Mouse (Mus musculus): ENCODE measurements around the gene Gsx2. TPM values are rescaled to one million over a fixed set of nuclear protein-coding genes. Genes with fewer than 3 reads are reported as not detected.

Gsx2 gene
- polyA plus RNA-seq (2012) = not detected in 2 replicates

GRCm38 (mm10) chr5:75075383-75075941 is at the start of gene Gsx2:
Gene Gsx2, plus strand, starts transcription at chr5:75075601.
- no peaks in the 10 kb centered on the region for H3K36me3 ChIP-seq (ENCODE audit: control insufficient read depth)
- TF ChIP-seq GATA1 (IDR thresholded peaks at IDR 0.05; ENCODE audit: low read length) (no peak), TAL1 (IDR thresholded peaks at IDR 0.05; ENCODE audit: low read length) (no peak)

GRCm38 (mm10) chr5:75035475-75035874 is 39.9 kb upstream of the Gsx2 start:
- Histone ChIP-seq H3K4me1 (ENCODE audit: control insufficient read depth) (peaks cover 3% of the 10 kb centered on the region), H3K27me3 (ENCODE audit: control insufficient read depth) (no peaks in the 10 kb centered on the region), H3K36me3 (ENCODE audit: control insufficient read depth) (peaks cover 15% of the 10 kb centered on the region), H3K4me3 (replicated peaks) (no peak overlapping the region), H3K9me3 (ENCODE audit: control insufficient read depth, low read length) (no peaks in the 10 kb centered on the region)
- TF ChIP-seq GATA1 (IDR thresholded peaks at IDR 0.05; ENCODE audit: low read length) (no peak), TAL1 (IDR thresholded peaks at IDR 0.05; ENCODE audit: low read length) (no peak)

More at GRCm38 (mm10) chr5:75075383-75075941, at the start of gene Gsx2:
- Histone ChIP-seq H3K9me3 (ENCODE audit: control insufficient read depth, low read length) (peaks cover 2% of the 10 kb centered on the region; the same call in 1 of the 2 replicates), H3K27me3 (ENCODE audit: control insufficient read depth) (peaks cover 99% of the 10 kb centered on the region), H3K4me1 (ENCODE audit: control insufficient read depth) (no peaks in the 10 kb centered on the region), H3K4me3 (replicated peaks) (no peak within 1 kb of the TSS)

DNA sequence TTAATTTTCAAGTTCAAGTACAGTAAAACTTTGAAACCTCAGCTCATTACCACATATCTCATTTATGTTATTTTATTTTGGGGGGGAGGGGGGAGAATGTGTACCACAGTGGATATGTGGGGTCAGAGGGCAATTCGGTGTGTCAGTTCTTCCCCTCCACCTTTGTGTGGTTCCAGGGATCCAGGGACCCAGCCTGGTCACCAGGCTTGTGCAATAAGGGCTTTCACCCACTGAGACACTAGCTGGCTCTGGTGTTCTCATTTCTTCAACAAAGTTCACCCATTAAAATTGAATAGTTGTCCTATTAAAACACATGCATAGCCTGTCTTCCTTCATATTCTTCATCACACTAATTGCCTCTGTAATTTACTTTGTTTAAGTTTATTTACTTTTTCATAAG is 36.1 kb upstream of the Gsx2 start:
- no peak overlapping the region for H3K4me3 ChIP-seq (replicated peaks)
- H3K9me3 ChIP-seq (ENCODE audit: control insufficient read depth, low read length) = no peaks in the 10 kb centered on the region
- peaks cover 20% of the 10 kb centered on the region for H3K4me1 ChIP-seq (ENCODE audit: control insufficient read depth)
- no peak for TF ChIP-seq TAL1 (IDR thresholded peaks at IDR 0.05; ENCODE audit: low read length)
- TF ChIP-seq GATA1 (IDR thresholded peaks at IDR 0.05; ENCODE audit: low read length) = no peak
- peaks cover 13% of the 10 kb centered on the region for H3K36me3 ChIP-seq (ENCODE audit: control insufficient read depth)
- H3K27me3 ChIP-seq (ENCODE audit: control insufficient read depth) = no peaks in the 10 kb centered on the region

- peaks cover 13% of the 10 kb centered on the region for H3K36me3 ChIP-seq (ENCODE audit: control insufficient read depth)
- TF ChIP-seq TAL1 (IDR thresholded peaks at IDR 0.05; ENCODE audit: low read length) (no peak), GATA1 (IDR thresholded peaks at IDR 0.05; ENCODE audit: low read length) (no peak)
- peaks cover 11% of the 10 kb centered on the region for H3K27me3 ChIP-seq (ENCODE audit: control insufficient read depth)
- H3K4me3 ChIP-seq (replicated peaks) = peak overlapping the region; percentile 94
- peaks cover 25% of the 10 kb centered on the region for H3K4me1 ChIP-seq (ENCODE audit: control insufficient read depth)
- no peaks in the 10 kb centered on the region for H3K9me3 ChIP-seq (ENCODE audit: control insufficient read depth, low read length)
Observed at GRCm38 (mm10) chr5:75043011-75043445, 32.4 kb upstream of the Gsx2 start.

- Histone ChIP-seq H3K9me3 (ENCODE audit: control insufficient read depth, low read length) (no peaks in the 10 kb centered on the region), H3K27me3 (ENCODE audit: control insufficient read depth) (peaks cover 16% of the 10 kb centered on the region), H3K4me3 (replicated peaks) (peak overlapping the region; percentile 94), H3K36me3 (ENCODE audit: control insufficient read depth) (peaks cover 13% of the 10 kb centered on the region), H3K4me1 (ENCODE audit: control insufficient read depth) (peaks cover 25% of the 10 kb centered on the region)
- no peak for TF ChIP-seq GATA1 (IDR thresholded peaks at IDR 0.05; ENCODE audit: low read length)
- TF ChIP-seq TAL1 (IDR thresholded peaks at IDR 0.05; ENCODE audit: low read length) = no peak
Observed at GRCm38 (mm10) chr5:75043621-75044301, 31.6 kb upstream of the Gsx2 start.

GRCm38 (mm10) chr5:75044310-75044904 is 31.0 kb upstream of the Gsx2 start, which contains the start of gene Chic2:
Gene Chic2, minus strand, starts transcription at chr5:75044774.
- Histone ChIP-seq H3K36me3 (ENCODE audit: control insufficient read depth) (peaks cover 13% of the 10 kb centered on the region), H3K4me1 (ENCODE audit: control insufficient read depth) (peaks cover 25% of the 10 kb centered on the region), H3K27me3 (ENCODE audit: control insufficient read depth) (peaks cover 19% of the 10 kb centered on the region), H3K9me3 (ENCODE audit: control insufficient read depth, low read length) (no peaks in the 10 kb centered on the region), H3K4me3 (replicated peaks) (peak within 1 kb of the TSS; percentile 94)
- TF ChIP-seq GATA1 (IDR thresholded peaks at IDR 0.05; ENCODE audit: low read length) (no peak), TAL1 (IDR thresholded peaks at IDR 0.05; ENCODE audit: low read length) (no peak)

DNA sequence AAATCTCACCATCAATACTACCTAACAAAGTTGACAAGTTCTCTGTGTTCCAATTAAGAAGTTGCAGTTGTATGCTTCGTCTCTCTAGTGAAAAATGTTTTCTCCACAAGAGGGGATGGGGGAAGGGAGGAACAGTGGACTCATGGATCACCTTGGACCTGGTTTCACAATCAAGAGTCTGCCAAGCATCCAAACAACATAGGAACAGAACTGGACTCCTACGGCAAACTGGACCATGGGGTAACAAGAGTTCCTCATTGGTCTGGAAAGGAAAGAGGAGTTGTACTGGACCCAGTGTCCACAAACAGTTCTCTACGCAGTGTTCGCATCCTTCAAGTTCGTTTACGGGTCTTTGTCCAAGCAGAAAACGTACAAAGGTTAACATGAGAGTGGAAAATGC is 30.0 kb upstream of the Gsx2 start:
- Histone ChIP-seq H3K36me3 (ENCODE audit: control insufficient read depth) (peaks cover 10% of the 10 kb centered on the region), H3K4me3 (replicated peaks) (no peak overlapping the region), H3K4me1 (ENCODE audit: control insufficient read depth) (peaks cover 25% of the 10 kb centered on the region)

GRCm38 (mm10) chr5:75046681-75047321 is 28.6 kb upstream of the Gsx2 start:
- Histone ChIP-seq H3K4me3 (replicated peaks) (no peak overlapping the region), H3K4me1 (ENCODE audit: control insufficient read depth) (peaks cover 24% of the 10 kb centered on the region), H3K27me3 (ENCODE audit: control insufficient read depth) (peaks cover 19% of the 10 kb centered on the region), H3K9me3 (ENCODE audit: control insufficient read depth, low read length) (no peaks in the 10 kb centered on the region), H3K36me3 (ENCODE audit: control insufficient read depth) (peaks cover 3% of the 10 kb centered on the region)
- TF ChIP-seq TAL1 (IDR thresholded peaks at IDR 0.05; ENCODE audit: low read length) = no peak
- TF ChIP-seq GATA1 (IDR thresholded peaks at IDR 0.05; ENCODE audit: low read length) = no peak

More for the DNA sequence above, 30.0 kb upstream of the Gsx2 start:
- Histone ChIP-seq H3K9me3 (ENCODE audit: control insufficient read depth, low read length) (no peaks in the 10 kb centered on the region), H3K27me3 (ENCODE audit: control insufficient read depth) (peaks cover 19% of the 10 kb centered on the region)
- TF ChIP-seq GATA1 (IDR thresholded peaks at IDR 0.05; ENCODE audit: low read length) = no peak
- no peak for TF ChIP-seq TAL1 (IDR thresholded peaks at IDR 0.05; ENCODE audit: low read length)

- no peaks in the 10 kb centered on the region for H3K9me3 ChIP-seq (ENCODE audit: control insufficient read depth, low read length)
- TF ChIP-seq TAL1 (IDR thresholded peaks at IDR 0.05; ENCODE audit: low read length) (no peak), GATA1 (IDR thresholded peaks at IDR 0.05; ENCODE audit: low read length) (no peak)
- H3K27me3 ChIP-seq (ENCODE audit: control insufficient read depth) = peaks cover 13% of the 10 kb centered on the region
- H3K4me3 ChIP-seq (replicated peaks) = no peak overlapping the region
- H3K4me1 ChIP-seq (ENCODE audit: control insufficient read depth) = no peaks in the 10 kb centered on the region
- H3K36me3 ChIP-seq (ENCODE audit: control insufficient read depth) = no peaks in the 10 kb centered on the region
Observed at GRCm38 (mm10) chr5:75051109-75051508, 24.3 kb upstream of the Gsx2 start.

Data from erythroblast, embryonic 14.5 days (primary cell).